Mouse (Mus musculus) liver, embryonic 14.5 days (tissue): ENCODE data around the gene Yes1. TPM values are rescaled to one million over a fixed set of nuclear protein-coding genes. Genes with fewer than 3 reads are reported as not detected.
"Not testable (repeated sequence)": the region's sequence is repeated elsewhere in the genome, so short reads cannot be mapped to it uniquely, and the experiment has no call there.

ENCODE experiments used
- ATAC-seq: fragments of 200-750 bp; cut with Nextera tagmentation; 2 replicates; pipeline ENCODE4 v1.8.0; 2017; ENCODE audit warnings: moderate number of reproducible peaks, mild to moderate bottlenecking, moderate library complexity; ENCODE audit not compliant: insufficient read depth
- DNase-seq, 3 experiments: peaks; one replicate each; pipeline ENCODE4 v3.0.0-alpha.2; 2012 to 2013; ENCODE audit warnings: low read depth in 3 of 3, low spot score in 3 of 3
- H3K27ac ChIP-seq: fragments of 300-500 bp; sonication (generic); 2 replicates; pipeline ENCODE4 v1.5.1; 2014; ENCODE audit warnings: moderate library complexity, mild to moderate bottlenecking, control low read depth, inconsistent platforms
- H3K27me3 ChIP-seq: fragments of 300-500 bp; sonication (generic); 2 replicates; pipeline ENCODE4 v1.6.1; 2014; ENCODE audit warnings: mild to moderate bottlenecking, low read length, moderate library complexity; ENCODE audit not compliant: control insufficient read depth, insufficient read depth
- H3K36me3 ChIP-seq: fragments of 300-500 bp; sonication (generic); replicated peaks from 2 replicates; pipeline ENCODE4 v1.6.1; 2014; ENCODE audit warnings: low read depth; ENCODE audit not compliant: control insufficient read depth, insufficient read depth
- H3K4me1 ChIP-seq, 2 experiments: fragments of 200-500 bp in 1 of 2; fragments of 300-500 bp in 1 of 2; sonication (generic) in 1 of 2; replicated peaks; 2 replicates each; pipeline ENCODE4 v1.6.1; 2012 to 2014; ENCODE audit warnings: antibody characterized with exemption in 1 of 2, inconsistent platforms in 1 of 2, low read length in 1 of 2; ENCODE audit not compliant: control insufficient read depth in 2 of 2, insufficient read depth in 2 of 2
- H3K4me2 ChIP-seq: fragments of 300-500 bp; sonication (generic); 2 replicates; pipeline ENCODE4 v1.6.1; 2014; ENCODE audit warnings: low read depth, mild to moderate bottlenecking, control low read depth, moderate library complexity
- H3K4me3 ChIP-seq, 2 experiments: fragments of 200-500 bp in 1 of 2; fragments of 300-500 bp in 1 of 2; sonication (generic) in 1 of 2; 2 replicates each; pipeline ENCODE4 v1.5.1; 2012 to 2014; ENCODE audit warnings: low read depth in 2 of 2, low read length in 2 of 2, mild to moderate bottlenecking in 2 of 2, control low read depth in 1 of 2, inconsistent platforms in 1 of 2, moderate library complexity in 1 of 2; ENCODE audit not compliant: insufficient read depth in 1 of 2
- H3K9ac ChIP-seq: fragments of 300-500 bp; sonication (generic); replicated peaks from 2 replicates; pipeline ENCODE4 v1.6.1; 2014; ENCODE audit warnings: mild to moderate bottlenecking, control low read depth, moderate library complexity
- H3K9me3 ChIP-seq: fragments of 300-500 bp; sonication (generic); 2 replicates; pipeline ENCODE4 v1.6.1; 2016; ENCODE audit warnings: low read length, mixed read lengths; ENCODE audit not compliant: control insufficient read depth
- CTCF ChIP-seq: IDR thresholded peaks from 2 replicates; pipeline ENCODE4 v1.5.1; 2016; ENCODE audit warnings: antibody characterized with exemption, low read depth, control low read depth
- EP300 ChIP-seq: IDR thresholded peaks from 2 replicates; pipeline ENCODE4 v1.6.1; 2016; ENCODE audit warnings: antibody characterized with exemption, low read depth
- WGBS: fragments of 180-500 bp; shearing (Covaris S2); extraction: QIAGEN DNeasy Blood & Tissue Kit; methylation state at CpG from one replicate; pipeline ENCODE4 v1.1.7; 2014; ENCODE audit not compliant: insufficient replicate concordance; 5-methylcytosine and 5-hydroxymethylcytosine counted together
- polyA plus RNA-seq, 2 experiments: library from polyadenylated mRNA; depleted of rRNA in 1 of 2; stranded (reverse) in 1 of 2; unstranded in 1 of 2; fragments of >200 nt; fragmentation: Nextera tagmentation in 1 of 2; extraction: Ambion mirVana in 1 of 2; gene quantifications; 2 replicates each; pipeline versions ENCODE4 v1.2.1 to v1.2.3; 2012 to 2014

The Yes1 gene
- polyA plus RNA-seq, 2 experiments: 1.6 to 4.2 TPM

DNA sequence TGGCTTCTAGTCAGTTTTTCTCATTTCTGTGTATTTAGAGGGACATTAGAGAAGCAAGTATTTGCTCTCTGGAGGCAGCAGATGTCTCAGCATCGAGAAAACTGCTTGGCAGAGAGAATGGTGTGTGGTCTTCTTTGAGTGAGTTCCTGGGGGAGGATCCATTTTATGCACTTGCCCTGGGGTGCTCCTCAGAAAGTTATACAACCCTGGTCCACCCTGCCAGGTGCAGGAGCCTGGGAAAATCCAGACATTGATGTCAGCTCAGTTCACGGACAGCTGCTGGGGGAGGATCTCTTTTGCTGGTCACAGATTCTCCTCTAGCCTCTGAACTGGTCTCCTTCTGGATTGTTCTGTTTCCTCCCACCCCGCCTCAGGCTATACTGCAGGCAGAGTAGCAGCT, 110.3 kb downstream of the Yes1 start:
- TF ChIP-seq EP300 (no peak), CTCF (no peak)
- H3K4me2 ChIP-seq: no peak overlapping the region
- DNase-seq: no peak

DNA sequence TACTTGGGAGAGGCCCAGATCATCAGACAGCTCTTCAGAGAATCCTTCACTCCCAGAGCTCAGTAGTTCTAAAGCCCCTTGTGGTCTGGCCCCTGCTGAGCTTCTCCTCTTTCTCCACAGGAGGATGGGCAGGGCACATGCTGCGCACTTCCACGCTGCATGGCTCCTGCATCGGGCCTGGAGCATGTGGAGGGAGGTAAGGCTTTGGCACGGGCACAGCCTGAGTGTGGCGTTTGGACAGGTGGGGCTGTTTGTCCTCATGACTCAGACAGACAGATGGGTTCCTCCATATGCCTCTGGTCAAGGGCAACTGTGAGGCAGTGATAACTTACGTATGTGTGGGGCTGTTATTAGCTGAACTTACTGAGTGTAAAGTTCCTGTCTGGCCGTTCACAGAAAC, 111.3 kb downstream of the Yes1 start:
- ATAC-seq (no peak), DNase-seq (no peak)

More for the DNA sequence above, 110.3 kb downstream of the Yes1 start:
- H3K4me3 ChIP-seq: no peak overlapping the region
- H3K27ac ChIP-seq: no peak overlapping the region
- 62% methylated on average over 3 of the region's 3 CpGs for WGBS
- no peaks in the 10 kb centered on the region for H3K27me3 ChIP-seq
- ATAC-seq: no peak
- no peaks in the 10 kb centered on the region for H3K9me3 ChIP-seq
- H3K4me1 ChIP-seq: peaks cover 0 to 14% of the 10 kb centered on the region in 2 experiments; a peak in 2 of 4 replicates
- no peaks in the 10 kb centered on the region for H3K36me3 ChIP-seq
- H3K9ac ChIP-seq: no peak overlapping the region

DNA sequence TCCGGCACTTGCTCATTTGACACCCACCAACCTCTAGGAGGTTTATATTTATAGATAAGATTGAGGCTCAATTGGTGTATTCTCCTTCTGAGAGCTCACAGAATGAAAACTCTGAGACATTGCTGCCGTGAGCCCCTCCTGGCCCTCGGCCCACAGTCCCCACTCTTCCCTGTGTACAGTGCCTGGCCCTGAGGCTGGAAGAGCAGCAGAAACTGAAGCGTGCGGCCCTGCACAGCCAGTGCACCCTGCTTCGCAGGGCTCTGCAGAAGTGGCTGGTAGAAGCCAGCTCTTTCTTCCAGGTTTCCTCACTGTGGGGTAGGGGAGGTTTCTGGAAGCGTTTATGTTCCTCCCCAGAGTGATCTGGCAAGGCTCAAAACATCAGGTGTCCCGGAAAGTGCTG, 111.7 kb downstream of the Yes1 start:
- not testable (repeated sequence) for H3K4me3 ChIP-seq, ATAC-seq, H3K36me3 ChIP-seq, H3K9ac ChIP-seq, H3K27me3 ChIP-seq, H3K27ac ChIP-seq, H3K4me2 ChIP-seq, H3K9me3 ChIP-seq, DNase-seq
- peaks cover 0 to 14% of the 10 kb centered on the region in 2 experiments; a peak in 2 of 4 replicates for H3K4me1 ChIP-seq
- WGBS: 69% methylated on average over 8 of the region's 8 CpGs

More for the DNA sequence above, 111.3 kb downstream of the Yes1 start:
- TF ChIP-seq CTCF (no peak), EP300 (no peak)
- Histone ChIP-seq H3K27ac (no peak overlapping the region), H3K4me3 (no peak overlapping the region), H3K9ac (no peak overlapping the region), H3K4me1 (peaks cover 0 to 14% of the 10 kb centered on the region in 2 experiments; a peak in 2 of 4 replicates), H3K4me2 (no peak overlapping the region), H3K9me3 (no peaks in the 10 kb centered on the region), H3K36me3 (no peaks in the 10 kb centered on the region), H3K27me3 (no peaks in the 10 kb centered on the region)
- 60% methylated on average over 7 of the region's 7 CpGs for WGBS

DNA sequence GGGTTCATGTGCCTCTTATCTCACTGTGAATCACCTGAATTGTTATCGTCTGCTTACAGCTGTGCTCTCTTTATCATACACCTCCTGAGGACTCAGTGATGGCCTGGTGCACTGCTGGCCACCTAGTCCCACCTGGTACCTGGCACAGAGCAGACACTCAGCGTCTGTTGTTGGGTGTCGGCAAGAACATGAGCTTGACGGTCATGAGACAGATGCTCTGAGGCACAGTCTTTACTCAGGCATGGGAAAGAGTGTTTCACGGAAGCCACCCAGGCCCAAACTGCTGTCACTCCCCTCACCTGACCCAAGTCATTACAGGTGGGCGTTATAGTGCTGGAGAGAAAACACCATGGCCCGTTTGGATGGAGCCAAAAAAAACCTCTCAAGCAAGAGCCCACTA, 113.0 kb downstream of the Yes1 start:
- Histone ChIP-seq H3K27me3 (no peaks in the 10 kb centered on the region), H3K4me2 (no peak overlapping the region), H3K36me3 (no peaks in the 10 kb centered on the region), H3K9ac (no peak overlapping the region), H3K9me3 (no peaks in the 10 kb centered on the region), H3K4me3 (no peak overlapping the region), H3K27ac (no peak overlapping the region), H3K4me1 (peaks cover 0 to 14% of the 10 kb centered on the region in 2 experiments; a peak in 2 of 4 replicates)
- TF ChIP-seq CTCF: no peak
- TF ChIP-seq EP300: no peak
- 62% methylated on average over 7 of the region's 7 CpGs for WGBS
- ATAC-seq (no peak), DNase-seq (no peak)

DNA sequence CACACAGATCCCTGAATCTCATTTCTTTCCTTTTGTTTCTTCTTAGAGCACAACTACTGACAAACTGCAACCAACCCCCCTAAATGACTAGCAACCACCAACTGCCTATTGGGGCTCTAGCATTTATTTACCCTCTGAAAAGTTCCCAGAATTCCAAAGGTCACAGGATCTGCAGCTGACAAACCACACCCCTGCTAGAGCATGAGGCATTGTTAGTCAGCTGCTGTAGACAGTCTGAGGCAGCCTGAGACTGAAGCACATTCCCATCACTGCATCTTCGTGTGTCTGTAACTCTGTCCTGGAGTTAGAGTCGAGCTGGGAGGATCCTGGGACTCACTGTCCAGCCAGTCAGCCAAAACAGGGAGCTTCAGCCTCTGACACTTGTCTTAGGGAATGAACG, 114.4 kb downstream of the Yes1 start:
- H3K4me3 ChIP-seq: not testable (repeated sequence)

More for the DNA sequence above, 114.4 kb downstream of the Yes1 start:
- peaks cover 0 to 11% of the 10 kb centered on the region in 2 experiments; a peak in 2 of 4 replicates for H3K4me1 ChIP-seq
- DNase-seq, H3K36me3 ChIP-seq, H3K9me3 ChIP-seq, H3K4me2 ChIP-seq, H3K27me3 ChIP-seq, H3K9ac ChIP-seq, H3K27ac ChIP-seq: not testable (repeated sequence)
- 50% methylated on average over 3 of the region's 3 CpGs for WGBS
- peak; percentile 51; the same call in 1 of the 2 replicates for ATAC-seq
